ENCODE assay signal across 20 mouse cellular contexts in genomic region chr1:86349201-86349600, GRCm38 (mm10). TPM values are rescaled to one million over a fixed set of nuclear protein-coding genes. Genes with fewer than 3 reads are reported as not detected.
DNase-seq lines count a peak whose midpoint lies in the region; ATAC-seq and TF ChIP-seq lines count a peak whose summit lies in the region.
"Had no signal": no experiment of that assay in that cellular context is flagged by ENCODE, and none has a peak within 500 bp of the region (broad histone marks: within the 10 kb centered on the region; RNA-seq: fewer than 3 reads in every experiment).

No protein-coding gene starts in this region.

- peaks cover 5% of the 10 kb centered on the region; the same call in 1 of the 2 replicates for H3K4me1 ChIP-seq in kidney, embryonic 15.5 days
- no peaks in the 10 kb centered on the region for H3K4me1 ChIP-seq in midbrain, embryonic 11.5 days (ENCODE audit: control insufficient read depth, insufficient read depth, low read length)
- H3K4me1 ChIP-seq in midbrain, embryonic 13.5 days (replicated peaks): no peaks in the 10 kb centered on the region
- no peaks in the 10 kb centered on the region; a peak in 2 of 4 replicates for H3K4me1 ChIP-seq in ES-E14 (ENCODE audit: control insufficient read depth in 2 of 2, insufficient read depth in 2 of 2, low read length in 2 of 2, poor library complexity in 1 of 2)
- H3K4me1 ChIP-seq: embryonic facial prominence, embryonic 13.5 days; forebrain, embryonic 13.5 days; hindbrain, embryonic 13.5 days had no signal

- H3K27ac ChIP-seq in kidney, embryonic 15.5 days: peak overlapping the region; percentile 66; the same call in 1 of the 2 replicates
- no peak overlapping the region for H3K27ac ChIP-seq in midbrain, embryonic 11.5 days (ENCODE audit: low read depth, low read length)
- H3K27ac ChIP-seq in midbrain, embryonic 13.5 days: no peak overlapping the region
- peak overlapping the region; percentile 84 for H3K27ac ChIP-seq in ES-E14 (ENCODE audit: insufficient read depth, low read depth, low read length, poor library complexity, severe bottlenecking)
- H3K27ac ChIP-seq: embryonic facial prominence, embryonic 13.5 days; forebrain, embryonic 13.5 days; gastrocnemius, adult 2 months; hindbrain, embryonic 13.5 days had no signal

- no peak overlapping the region for H3K4me3 ChIP-seq in kidney, embryonic 15.5 days (replicated peaks)
- H3K4me3 ChIP-seq in midbrain, embryonic 11.5 days (ENCODE audit: low read depth, low read length): no peak overlapping the region
- H3K4me3 ChIP-seq in midbrain, embryonic 13.5 days (replicated peaks): no peak overlapping the region
- H3K4me3 ChIP-seq in ES-E14 (ENCODE audit: insufficient read depth in 1 of 2, low read depth in 1 of 2, low read length in 2 of 2, poor library complexity in 1 of 2, severe bottlenecking in 1 of 2): no peak overlapping the region
- H3K4me3 ChIP-seq: embryonic facial prominence, embryonic 13.5 days; forebrain, embryonic 13.5 days; gastrocnemius, adult 2 months; hindbrain, embryonic 13.5 days had no signal

- no peak overlapping the region for H3K4me2 ChIP-seq in kidney, embryonic 15.5 days
- no peak overlapping the region for H3K4me2 ChIP-seq in midbrain, embryonic 11.5 days
- no peak overlapping the region for H3K4me2 ChIP-seq in midbrain, embryonic 13.5 days (replicated peaks)
- H3K4me2 ChIP-seq: embryonic facial prominence, embryonic 13.5 days; forebrain, embryonic 13.5 days; hindbrain, embryonic 13.5 days had no signal

- in situ Hi-C loops in ES-E14 (cut with MboI; ENCODE audit: low sequenced_read_pairs in 2 of 2, unreplicated experiment in 2 of 2): no loop called here

- H3K27me3 ChIP-seq in kidney, embryonic 15.5 days: no peaks in the 10 kb centered on the region
- H3K27me3 ChIP-seq in midbrain, embryonic 11.5 days (ENCODE audit: control insufficient read depth, insufficient read depth, low read length): no peaks in the 10 kb centered on the region
- H3K27me3 ChIP-seq in midbrain, embryonic 13.5 days: no peaks in the 10 kb centered on the region
- H3K27me3 ChIP-seq: embryonic facial prominence, embryonic 13.5 days; forebrain, embryonic 13.5 days; hindbrain, embryonic 13.5 days; Patski had no signal

- H3K9me3 ChIP-seq in kidney, embryonic 15.5 days (replicated peaks): no peaks in the 10 kb centered on the region
- no peaks in the 10 kb centered on the region for H3K9me3 ChIP-seq in midbrain, embryonic 11.5 days (ENCODE audit: control insufficient read depth, low read length)
- H3K9me3 ChIP-seq in midbrain, embryonic 13.5 days: no peaks in the 10 kb centered on the region
- no peaks in the 10 kb centered on the region for H3K9me3 ChIP-seq in ES-E14 (ENCODE audit: control insufficient read depth, insufficient read depth, low read depth, low read length)
- H3K9me3 ChIP-seq: embryonic facial prominence, embryonic 13.5 days; forebrain, embryonic 13.5 days; hindbrain, embryonic 13.5 days had no signal

- peaks cover 84% of the 10 kb centered on the region for H3K36me3 ChIP-seq in kidney, embryonic 15.5 days
- peaks cover 38% of the 10 kb centered on the region for H3K36me3 ChIP-seq in midbrain, embryonic 11.5 days (ENCODE audit: control insufficient read depth, insufficient read depth, low read length)
- peaks cover 82% of the 10 kb centered on the region for H3K36me3 ChIP-seq in midbrain, embryonic 13.5 days
- H3K36me3 ChIP-seq in ES-E14 (ENCODE audit: control insufficient read depth, insufficient read depth, low read length, poor library complexity, severe bottlenecking): peaks cover 40% of the 10 kb centered on the region

- no peak for ATAC-seq in kidney, embryonic 15.5 days (replicated peaks; ENCODE audit: low FRiP score)
- no peak for ATAC-seq in midbrain, embryonic 11.5 days (ENCODE audit: low FRiP score)
- ATAC-seq in midbrain, embryonic 13.5 days: no peak
- no peak for ATAC-seq in activated CD4-positive, CD25-positive, alpha-beta regulatory T cell, adult 4 months
- ATAC-seq: Patski had no signal

- WGBS in kidney, embryonic 15.5 days: 74% methylated on average over 3 of the region's 3 CpGs
- 92% methylated on average over 3 of the region's 3 CpGs for WGBS in midbrain, embryonic 11.5 days
- WGBS in midbrain, embryonic 13.5 days: 93% methylated on average over 3 of the region's 3 CpGs

- no peak for DNase-seq in kidney, postnatal 14 days
- DNase-seq in midbrain, embryonic 11.5 days (ENCODE audit: low spot score, missing footprints): peak; percentile 65
- DNase-seq in ES-E14 (ENCODE audit: low read depth, low spot score): no peak
- DNase-seq: adrenal gland, adult 2 months; adrenal gland, postnatal 25 days; cerebellum, adult 18-20 months; cerebellum, adult 9-11 months; cerebellum, postnatal 36 days; forebrain, postnatal 0 days; gastrocnemius, adult 2 months; gastrocnemius, postnatal 25 days; heart, postnatal 10 days; heart, postnatal 4 days had no signal

- H3K9ac ChIP-seq in kidney, embryonic 15.5 days: no peak overlapping the region
- H3K9ac ChIP-seq in midbrain, embryonic 11.5 days (ENCODE audit: low read length): no peak overlapping the region
- no peak overlapping the region for H3K9ac ChIP-seq in midbrain, embryonic 13.5 days (replicated peaks)
- no peak overlapping the region for H3K9ac ChIP-seq in ES-E14 (ENCODE audit: insufficient read depth, low read depth, low read length, poor library complexity, severe bottlenecking)
- H3K9ac ChIP-seq: embryonic facial prominence, embryonic 13.5 days; forebrain, embryonic 13.5 days; forebrain, postnatal 0 days; hindbrain, embryonic 13.5 days had no signal

TF ChIP-seq in ES-E14, 5 proteins besides CTCF, POLR2A, EP300 and RAD21:
- TF ChIP-seq HCFC1 (IDR thresholded peaks at IDR 0.05; ENCODE audit: borderline replicate concordance, insufficient read depth, low read length): no peak
- no peak for TF ChIP-seq ZNF384 (IDR thresholded peaks at IDR 0.05; ENCODE audit: low read depth, low read length)
- no peak for TF ChIP-seq ZC3H11A (IDR thresholded peaks at IDR 0.05; ENCODE audit: borderline replicate concordance, low read depth, low read length)
- no peak for TF ChIP-seq CHD2 (IDR thresholded peaks at IDR 0.05; ENCODE audit: low read depth, low read length)
- TF ChIP-seq MAFK (IDR thresholded peaks at IDR 0.05; ENCODE audit: insufficient read depth, low read depth, low read length): no peak
TF ChIP-seq in ES-E14: peak in this region for 0.

RNA-seq across cellular contexts. Expression of gene Ncl, which starts 10.0 kb away (rescaled TPM):
- 500 and 531 TPM in 2 replicates for polyA plus RNA-seq in kidney, embryonic 15.5 days (2015; fragmentation: Nextera tagmentation; extraction: Ambion mirVana)
- polyA plus RNA-seq in midbrain, embryonic 11.5 days (2014; fragmentation: Nextera tagmentation; extraction: Ambion mirVana): 339 and 375 TPM in 2 replicates
- polyA plus RNA-seq in midbrain, embryonic 13.5 days (2015; fragmentation: Nextera tagmentation; extraction: Ambion mirVana): 241 and 244 TPM in 2 replicates
- 496 and 529 TPM in 2 replicates for total RNA-seq in ES-E14 (2012; rRNA removed)
- 100 to 1,000 TPM; 383 to 392 TPM for polyA plus RNA-seq in activated CD4-positive, CD25-positive, alpha-beta regulatory T cell, adult 4 months (2017; shearing (Covaris generic))

RNA-seq across cellular contexts. Expression of gene B3gnt7, which starts 46.6 kb away (rescaled TPM):
- 7.5 and 7.8 TPM in 2 replicates for polyA plus RNA-seq in kidney, embryonic 15.5 days (2015; fragmentation: Nextera tagmentation; extraction: Ambion mirVana)
- 2.0 and 2.5 TPM in 2 replicates for polyA plus RNA-seq in midbrain, embryonic 11.5 days (2014; fragmentation: Nextera tagmentation; extraction: Ambion mirVana)
- polyA plus RNA-seq in midbrain, embryonic 13.5 days (2015; fragmentation: Nextera tagmentation; extraction: Ambion mirVana): 2.6 and 2.7 TPM in 2 replicates
- total RNA-seq in ES-E14 (2012; rRNA removed): 103 and 166 TPM in 2 replicates
- polyA plus RNA-seq in activated CD4-positive, CD25-positive, alpha-beta regulatory T cell, adult 4 months (2017; shearing (Covaris generic)): under 1 TPM in 1 of 2 experiments, not detected in 1; 0.18 TPM
- total RNA-seq: gastrocnemius, adult 2 months; gastrocnemius, postnatal 25 days had no signal

Comparison
In these comparisons a context has a peak if more than half of its experiments do, and no peak if none do; other contexts are left out.
1. H3K27ac ChIP-seq: peak in kidney, embryonic 15.5 days (single experiment) and ES-E14 (single experiment); none in midbrain, embryonic 11.5 days (single experiment) and midbrain, embryonic 13.5 days (single experiment).